Mouse (Mus musculus): Measurements from ENCODE around the gene Nmb. TPM values are rescaled to one million over a fixed set of nuclear protein-coding genes. Genes with fewer than 3 reads are reported as not detected.
A peak's percentile ranks its signal among the peaks of the same experiment; 100 is the strongest.
"Not testable (repeated sequence)": the region's sequence is repeated elsewhere in the genome, so short reads cannot be mapped to it uniquely, and the experiment has no call there.

Gene Nmb
- total and polyA plus RNA-seq, 3 experiments, result 4.9 to 9.8 (median 7.5) TPM

GRCm38 (mm10) chr7:80939808-80940207 lies 34.9 kb upstream of the Nmb start:
- TF ChIP-seq CTCF (IDR thresholded peaks at IDR 0.05) (no peak), EP300 (IDR thresholded peaks at IDR 0.05; ENCODE audit: insufficient read depth, low read depth, low read length) (no peak), POLR2A (IDR thresholded peaks at IDR 0.05; ENCODE audit: insufficient read depth, low read depth, low read length) (no peak)
- Histone ChIP-seq H3K27me3 (ENCODE audit: control insufficient read depth, insufficient read depth, low read length) (no peaks in the 10 kb centered on the region), H3K9ac (ENCODE audit: low read depth, low read length) (no peak overlapping the region), H3K27ac (no peak overlapping the region), H3K79me2 (replicated peaks; ENCODE audit: control insufficient read depth, insufficient read depth, low read length) (peaks cover 6% of the 10 kb centered on the region), H3K4me1 (ENCODE audit: control insufficient read depth, insufficient read depth, low read length) (peaks cover 2% of the 10 kb centered on the region), H3K4me3 (no peak overlapping the region), H3K36me3 (ENCODE audit: control insufficient read depth, insufficient read depth, low read length) (peaks cover under 1% of the 10 kb centered on the region; the same call in 1 of the 2 replicates)
- no peak for DNase-seq
- intact Hi-C loops (cut with DNase I), result no loop called here
- 92% methylated on average over 4 of the region's 4 CpGs for WGBS

- H3K27ac ChIP-seq; H3K27me3 ChIP-seq (ENCODE audit: control insufficient read depth, insufficient read depth, low read length); H3K79me2 ChIP-seq (replicated peaks; ENCODE audit: control insufficient read depth, insufficient read depth, low read length); DNase-seq; intact Hi-C loops (cut with DNase I); H3K4me3 ChIP-seq; H3K9ac ChIP-seq (ENCODE audit: low read depth, low read length); H3K4me1 ChIP-seq (ENCODE audit: control insufficient read depth, insufficient read depth, low read length): not testable (repeated sequence)
- H3K36me3 ChIP-seq (ENCODE audit: control insufficient read depth, insufficient read depth, low read length), result peaks cover 16% of the 10 kb centered on the region
Observed at GRCm38 (mm10) chr7:80937304-80937666, 32.4 kb upstream of the Nmb start.

- WGBS, result 23% methylated on average over 7 of the region's 7 CpGs
- H3K27ac ChIP-seq; H3K9ac ChIP-seq (ENCODE audit: low read depth, low read length); H3K27me3 ChIP-seq (ENCODE audit: control insufficient read depth, insufficient read depth, low read length); H3K4me3 ChIP-seq; DNase-seq; H3K79me2 ChIP-seq (replicated peaks; ENCODE audit: control insufficient read depth, insufficient read depth, low read length); intact Hi-C loops (cut with DNase I); H3K4me1 ChIP-seq (ENCODE audit: control insufficient read depth, insufficient read depth, low read length): not testable (repeated sequence)
- peaks cover 16% of the 10 kb centered on the region for H3K36me3 ChIP-seq (ENCODE audit: control insufficient read depth, insufficient read depth, low read length)
Observed at GRCm38 (mm10) chr7:80936617-80937303, 31.9 kb upstream of the Nmb start.

- Histone ChIP-seq H3K4me3 (no peak overlapping the region), H3K4me1 (ENCODE audit: control insufficient read depth, insufficient read depth, low read length) (peaks cover 4% of the 10 kb centered on the region), H3K27ac (no peak overlapping the region), H3K27me3 (ENCODE audit: control insufficient read depth, insufficient read depth, low read length) (no peaks in the 10 kb centered on the region), H3K79me2 (replicated peaks; ENCODE audit: control insufficient read depth, insufficient read depth, low read length) (peaks cover 3% of the 10 kb centered on the region), H3K36me3 (ENCODE audit: control insufficient read depth, insufficient read depth, low read length) (peaks cover 16% of the 10 kb centered on the region), H3K9ac (ENCODE audit: low read depth, low read length) (no peak overlapping the region)
- intact Hi-C loops (cut with DNase I), result no loop called here
- 96% methylated on average over 1 of the region's 1 CpGs for WGBS
- TF ChIP-seq EP300 (IDR thresholded peaks at IDR 0.05; ENCODE audit: insufficient read depth, low read depth, low read length) (no peak), CTCF (IDR thresholded peaks at IDR 0.05) (no peak), POLR2A (IDR thresholded peaks at IDR 0.05; ENCODE audit: insufficient read depth, low read depth, low read length) (no peak)
- no peak for DNase-seq
Observed at GRCm38 (mm10) chr7:80935834-80936233, 31.0 kb upstream of the Nmb start.

- TF ChIP-seq CTCF (IDR thresholded peaks at IDR 0.05) (no peak), POLR2A (IDR thresholded peaks at IDR 0.05; ENCODE audit: insufficient read depth, low read depth, low read length) (no peak)
- WGBS, result 53% methylated on average over 1 of the region's 1 CpGs
- no peak overlapping the region for H3K27ac ChIP-seq
- intact Hi-C loops (cut with DNase I), result no loop called here
- no peak overlapping the region for H3K4me3 ChIP-seq
- H3K79me2 ChIP-seq (replicated peaks; ENCODE audit: control insufficient read depth, insufficient read depth, low read length), result no peaks in the 10 kb centered on the region; the same call in 1 of the 2 replicates
- no peak for DNase-seq
- H3K27me3 ChIP-seq (ENCODE audit: control insufficient read depth, insufficient read depth, low read length), result no peaks in the 10 kb centered on the region
- H3K36me3 ChIP-seq (ENCODE audit: control insufficient read depth, insufficient read depth, low read length), result peaks cover 22% of the 10 kb centered on the region
- peaks cover 4% of the 10 kb centered on the region for H3K4me1 ChIP-seq (ENCODE audit: control insufficient read depth, insufficient read depth, low read length)
- no peak overlapping the region for H3K9ac ChIP-seq (ENCODE audit: low read depth, low read length)
Observed at GRCm38 (mm10) chr7:80932777-80933176, 27.9 kb upstream of the Nmb start.

- 51% methylated on average over 8 of the region's 8 CpGs for WGBS
- H3K79me2 ChIP-seq (replicated peaks; ENCODE audit: control insufficient read depth, insufficient read depth, low read length), result no peaks in the 10 kb centered on the region; the same call in 1 of the 2 replicates
- H3K36me3 ChIP-seq (ENCODE audit: control insufficient read depth, insufficient read depth, low read length), result peaks cover 22% of the 10 kb centered on the region
- H3K27ac ChIP-seq, result peak overlapping the region; percentile 39
- H3K4me3 ChIP-seq, result no peak overlapping the region
- peaks cover 2% of the 10 kb centered on the region for H3K4me1 ChIP-seq (ENCODE audit: control insufficient read depth, insufficient read depth, low read length)
- no peaks in the 10 kb centered on the region for H3K27me3 ChIP-seq (ENCODE audit: control insufficient read depth, insufficient read depth, low read length)
- peak; percentile 39 to 66 for DNase-seq
- intact Hi-C loops (cut with DNase I), result no loop called here
- H3K9ac ChIP-seq (ENCODE audit: low read depth, low read length), result no peak overlapping the region
- TF ChIP-seq EP300 (IDR thresholded peaks at IDR 0.05; ENCODE audit: insufficient read depth, low read depth, low read length), result peak; percentile 54; the same call in 1 of the 2 replicates
- TF ChIP-seq POLR2A (IDR thresholded peaks at IDR 0.05; ENCODE audit: insufficient read depth, low read depth, low read length), result no peak
- TF ChIP-seq CTCF (IDR thresholded peaks at IDR 0.05), result no peak
Observed at GRCm38 (mm10) chr7:80931618-80932207, 26.8 kb upstream of the Nmb start.

Measured in heart, adult 2 months (tissue).